Mouse (Mus musculus) hindbrain, postnatal 0 days (tissue): ENCODE measurements around the gene Rabgap1l. TPM values are rescaled to one million over a fixed set of nuclear protein-coding genes. Genes with fewer than 3 reads are reported as not detected.

Experiments used
- ATAC-seq: fragments of 200-750 bp; cut with Nextera tagmentation; 2 replicates; pipeline ENCODE4 v1.8.0; 2017; ENCODE audit warnings: mild to moderate bottlenecking, moderate TSS enrichment, moderate library complexity
- DNase-seq: peaks from one replicate; pipeline ENCODE4 v3.0.0-alpha.2; 2015; ENCODE audit warnings: low spot score
- H3K27ac ChIP-seq: fragments of 300-500 bp; sonication (generic); 2 replicates; pipeline ENCODE4 v1.5.1; 2014; ENCODE audit warnings: mild to moderate bottlenecking
- H3K27me3 ChIP-seq: fragments of 300-500 bp; sonication (generic); 2 replicates; pipeline ENCODE4 v1.6.1; 2014; ENCODE audit warnings: low read length, mixed read lengths; ENCODE audit not compliant: insufficient read depth
- H3K36me3 ChIP-seq: fragments of 300-500 bp; sonication (generic); 2 replicates; pipeline ENCODE4 v1.6.1; 2014; ENCODE audit warnings: low read length, mixed read lengths; ENCODE audit not compliant: insufficient read depth
- H3K4me1 ChIP-seq: fragments of 300-500 bp; sonication (generic); 2 replicates; pipeline ENCODE4 v1.6.1; 2014; ENCODE audit warnings: antibody characterized with exemption, low read length, mixed read lengths; ENCODE audit not compliant: insufficient read depth
- H3K4me2 ChIP-seq: fragments of 300-500 bp; sonication (generic); 2 replicates; pipeline ENCODE4 v1.6.1; 2014; ENCODE audit warnings: low read depth, mild to moderate bottlenecking, low read length, moderate library complexity, mixed read lengths
- H3K4me3 ChIP-seq: fragments of 300-500 bp; sonication (generic); 2 replicates; pipeline ENCODE4 v1.5.1; 2014; ENCODE audit warnings: low read length
- H3K9ac ChIP-seq: fragments of 300-500 bp; sonication (generic); replicated peaks from 2 replicates; pipeline ENCODE4 v1.6.1; 2014; ENCODE audit warnings: mild to moderate bottlenecking, low read length, moderate library complexity, mixed read lengths
- H3K9me3 ChIP-seq: fragments of 300-500 bp; sonication (generic); 2 replicates; pipeline ENCODE4 v1.6.1; 2016; ENCODE audit warnings: low read length, mixed read lengths
- CTCF ChIP-seq: IDR thresholded peaks from 2 replicates; pipeline ENCODE4 v1.5.1; 2016; ENCODE audit warnings: antibody characterized with exemption, control low read depth, low read depth
- WGBS: fragments of 180-500 bp; shearing (Covaris S2); extraction: QIAGEN DNeasy Blood & Tissue Kit; methylation state at CpG from one replicate; pipeline ENCODE4 v1.1.7; 2014; 5-methylcytosine and 5-hydroxymethylcytosine counted together
- polyA plus RNA-seq: library from polyadenylated mRNA; unstranded; fragments of >200 nt; fragmentation: Nextera tagmentation; extraction: Ambion mirVana; gene quantifications from 2 replicates; pipeline ENCODE4 v1.2.1, GENCODE M21; 2015
- total RNA-seq: library from RNA; depleted of rRNA; stranded (reverse); fragments of >200 nt; gene quantifications from 2 replicates; pipeline ENCODE4 v1.2.3, GENCODE M21; 2014

Gene Rabgap1l
- total and polyA plus RNA-seq, 2 experiments from 2014 or later = 28.5 to 70.5 TPM

- Histone ChIP-seq H3K27ac (no peak overlapping the region), H3K9ac (no peak overlapping the region), H3K36me3 (no peaks in the 10 kb centered on the region), H3K4me2 (no peak overlapping the region), H3K4me3 (no peak overlapping the region), H3K27me3 (no peaks in the 10 kb centered on the region), H3K9me3 (no peaks in the 10 kb centered on the region), H3K4me1 (no peaks in the 10 kb centered on the region)
- no peak for TF ChIP-seq CTCF
- WGBS = 93% methylated on average over 7 of the region's 7 CpGs
- DNase-seq = no peak
- no peak for ATAC-seq
These were observed 102.4 kb downstream of the Rabgap1l start for GRCm38 (mm10) chr1:160690516-160691195.

- no peak for TF ChIP-seq CTCF
- H3K27me3 ChIP-seq = no peaks in the 10 kb centered on the region
- H3K9me3 ChIP-seq = no peaks in the 10 kb centered on the region
- ATAC-seq (no peak), DNase-seq (no peak)
- no peak overlapping the region for H3K27ac ChIP-seq
- no peaks in the 10 kb centered on the region for H3K36me3 ChIP-seq
- no peak overlapping the region for H3K4me3 ChIP-seq
- H3K9ac ChIP-seq = no peak overlapping the region
- H3K4me2 ChIP-seq = no peak overlapping the region
- no peaks in the 10 kb centered on the region for H3K4me1 ChIP-seq
These were observed 103.5 kb downstream of the Rabgap1l start for GRCm38 (mm10) chr1:160689511-160689910.

GRCm38 (mm10) chr1:160684251-160684650, 108.8 kb downstream of the Rabgap1l start:
- TF ChIP-seq CTCF = no peak
- DNase-seq = no peak
- Histone ChIP-seq H3K27me3 (no peaks in the 10 kb centered on the region), H3K27ac (no peak overlapping the region), H3K4me3 (no peak overlapping the region), H3K36me3 (no peaks in the 10 kb centered on the region), H3K4me1 (no peaks in the 10 kb centered on the region), H3K9ac (no peak overlapping the region), H3K4me2 (no peak overlapping the region), H3K9me3 (no peaks in the 10 kb centered on the region)
- ATAC-seq = no peak
- 92% methylated on average over 2 of the region's 2 CpGs for WGBS

GRCm38 (mm10) chr1:160681398-160682050, 111.5 kb downstream of the Rabgap1l start:
- H3K9ac ChIP-seq = no peak overlapping the region

GRCm38 (mm10) chr1:160674763-160675162, 118.2 kb downstream of the Rabgap1l start:
- 72% methylated on average over 2 of the region's 2 CpGs for WGBS
- no peak for TF ChIP-seq CTCF
- H3K4me3 ChIP-seq = no peak overlapping the region
- DNase-seq (no peak), ATAC-seq (no peak)
- no peaks in the 10 kb centered on the region for H3K36me3 ChIP-seq
- H3K9ac ChIP-seq = no peak overlapping the region
- H3K9me3 ChIP-seq = no peaks in the 10 kb centered on the region
- no peak overlapping the region for H3K4me2 ChIP-seq
- H3K27ac ChIP-seq = no peak overlapping the region
- no peaks in the 10 kb centered on the region for H3K4me1 ChIP-seq
- no peaks in the 10 kb centered on the region for H3K27me3 ChIP-seq

More at GRCm38 (mm10) chr1:160681398-160682050, 111.5 kb downstream of the Rabgap1l start:
- H3K9me3 ChIP-seq = no peaks in the 10 kb centered on the region
- no peak overlapping the region for H3K27ac ChIP-seq
- TF ChIP-seq CTCF = no peak
- H3K4me2 ChIP-seq = no peak overlapping the region
- no peaks in the 10 kb centered on the region for H3K4me1 ChIP-seq
- H3K36me3 ChIP-seq = no peaks in the 10 kb centered on the region
- ATAC-seq (no peak), DNase-seq (no peak)
- 79% methylated on average over 3 of the region's 3 CpGs for WGBS
- H3K4me3 ChIP-seq = no peak overlapping the region
- no peaks in the 10 kb centered on the region for H3K27me3 ChIP-seq

GRCm38 (mm10) chr1:160672088-160672814, 120.8 kb downstream of the Rabgap1l start:
- Histone ChIP-seq H3K4me2 (no peak overlapping the region), H3K27me3 (no peaks in the 10 kb centered on the region), H3K9ac (no peak overlapping the region), H3K27ac (no peak overlapping the region), H3K4me3 (no peak overlapping the region), H3K4me1 (no peaks in the 10 kb centered on the region), H3K36me3 (no peaks in the 10 kb centered on the region), H3K9me3 (no peaks in the 10 kb centered on the region)
- WGBS = 73% methylated on average over 3 of the region's 3 CpGs
- no peak for ATAC-seq
- no peak for DNase-seq
- no peak for TF ChIP-seq CTCF
